Mouse (Mus musculus): ENCODE measurements at regions not wholly inside any gene's neighbourhood (a gene's known extent, or its start where the extent isn't known, plus 50 kb on each side); places are given as distances from the start of the nearest gene placed in this dataset.

GRCm38 (mm10) chr17:45240963-45241543 lies 192.5 kb downstream of the Cdc5l start:
- DNase-seq: no peak

- DNase-seq: no peak
These were observed 193.0 kb downstream of the Cdc5l start for GRCm38 (mm10) chr17:45240545-45240944.

GRCm38 (mm10) chr17:45237246-45237645 lies 196.3 kb downstream of the Cdc5l start:
- no peak for DNase-seq

GRCm38 (mm10) chr17:45235401-45235800 lies 198.1 kb downstream of the Cdc5l start:
- DNase-seq: no peak

- DNase-seq: no peak
These were observed 200.7 kb downstream of the Cdc5l start for GRCm38 (mm10) chr17:45232874-45233273.

GRCm38 (mm10) chr17:45227190-45227589 lies 206.3 kb downstream of the Cdc5l start:
- DNase-seq: no peak

- DNase-seq: no peak
These were observed 207.1 kb downstream of the Cdc5l start for GRCm38 (mm10) chr17:45226486-45226885.

- no peak for DNase-seq
These were observed 211.9 kb downstream of the Cdc5l start for GRCm38 (mm10) chr17:45221625-45222024.

GRCm38 (mm10) chr17:45217126-45217525 lies 216.4 kb downstream of the Cdc5l start:
- no peak for DNase-seq

GRCm38 (mm10) chr17:45215067-45216049 lies 218.2 kb downstream of the Cdc5l start:
- no peak for DNase-seq

GRCm38 (mm10) chr17:45210984-45211383 lies 222.6 kb downstream of the Cdc5l start:
- peak in 1 of 2 experiments; percentile 20 for DNase-seq

GRCm38 (mm10) chr17:45209387-45209663 lies 224.2 kb downstream of the Cdc5l start:
- no peak for DNase-seq

- DNase-seq: no peak
These were observed 224.7 kb downstream of the Cdc5l start for GRCm38 (mm10) chr17:45208596-45209386.

- DNase-seq: no peak
These were observed 237.8 kb downstream of the Cdc5l start for GRCm38 (mm10) chr17:45195779-45196178.

GRCm38 (mm10) chr17:45194786-45195281 lies 238.7 kb downstream of the Cdc5l start:
- no peak for DNase-seq

GRCm38 (mm10) chr17:45193456-45194025 lies 240.0 kb downstream of the Cdc5l start:
- DNase-seq: no peak

GRCm38 (mm10) chr17:45187402-45187801 lies 246.1 kb downstream of the Cdc5l start:
- DNase-seq: no peak

GRCm38 (mm10) chr17:45176340-45176739 lies 257.2 kb downstream of the Cdc5l start:
- DNase-seq: no peak

GRCm38 (mm10) chr17:45169257-45169994 lies 264.1 kb downstream of the Cdc5l start:
- no peak for DNase-seq
